Mouse (Mus musculus): ENCODE measurements around the gene Gprc5c.

DNA sequence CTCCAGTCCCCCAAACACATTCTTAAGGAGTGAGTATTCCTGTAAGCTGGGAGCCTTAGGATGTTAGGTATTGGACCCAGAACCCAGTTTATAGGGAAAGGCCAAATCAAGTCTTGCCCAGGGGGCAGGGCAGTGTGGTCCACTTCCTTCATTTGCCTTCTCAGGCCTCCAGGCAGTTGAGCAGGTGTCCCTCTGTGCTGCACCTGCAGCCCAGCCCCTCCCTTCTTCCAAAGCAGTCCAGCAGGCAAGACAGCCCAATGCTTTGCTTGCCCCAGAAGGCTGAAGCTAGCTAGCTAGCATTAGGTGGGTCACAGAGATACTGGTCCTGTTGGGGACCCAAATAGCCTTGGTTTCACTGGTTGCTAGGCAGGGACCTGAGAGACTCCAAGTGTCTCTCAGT is 29.2 kb downstream of the Gprc5c start:
- TF ChIP-seq POLR2A (IDR thresholded peaks at IDR 0.05; ENCODE audit: borderline replicate concordance, extremely low read depth, low read depth, low read length) (no peak), CTCF (IDR thresholded peaks at IDR 0.05; ENCODE audit: insufficient read depth, low read length) (no peak)

Data from lung, adult 2 months (tissue).